Mouse (Mus musculus): ENCODE data around the gene Sh3bp2. TPM values are rescaled to one million over a fixed set of nuclear protein-coding genes. Genes with fewer than 3 reads are reported as not detected.

Gene Sh3bp2
- total RNA-seq, 2 experiments from 2014 or later = 1.1 to 1.2 TPM

Small RNAs within 50 kb of the gene (microRNA-seq; reads per million reads assigned to microRNA genes)
- gene Mir7036b (ENCODE audit: borderline replicate concordance in 2 of 2) = 0 reads per million in 2 experiments

Other genes starting within 250 kb of the Sh3bp2 start
- gene Zfyve28, start 237.4 kb upstream of the Sh3bp2 start, total RNA-seq (2021) = under 1 TPM; 0.20 to 0.48 TPM
- gene Cfap99, start 237.2 kb upstream of the Sh3bp2 start, total RNA-seq (2021) = not detected
- gene Rnf4, start 189.5 kb upstream of the Sh3bp2 start, total RNA-seq (2021) = 10 to 100 TPM; 16.6 to 20.0 TPM
- gene Fam193a, start 155.9 kb upstream of the Sh3bp2 start, total RNA-seq (2021) = 10 to 100 TPM; 12.6 to 13.0 TPM
- 1 to 10 TPM; 2.1 to 2.3 TPM for gene Tnip2, start 11.8 kb upstream of the Sh3bp2 start, total RNA-seq (2021)
- gene Add1, start 47.8 kb downstream of the Sh3bp2 start, total RNA-seq (2021) = 10 to 100 TPM; 61.8 to 68.6 TPM
- 1 to 10 TPM; 4.6 to 7.0 TPM for gene Mfsd10, start 111.4 kb downstream of the Sh3bp2 start, total RNA-seq (2021)
- 10 to 100 TPM; 11.0 to 13.6 TPM for gene Nop14, start 134.3 kb downstream of the Sh3bp2 start, total RNA-seq (2021)
- gene Grk4, start 134.5 kb downstream of the Sh3bp2 start, total RNA-seq (2021) = 1 to 10 TPM; 1.2 to 1.7 TPM
- gene Htt, start 235.9 kb downstream of the Sh3bp2 start, total RNA-seq (2021) = 1 to 10 TPM; 7.7 to 7.9 TPM

Measured in gastrocnemius, postnatal 25 days (tissue).